Mouse (Mus musculus) neural tube, embryonic 11.5 days (tissue): ENCODE results near the gene Gcm1. TPM values are rescaled to one million over a fixed set of nuclear protein-coding genes. Genes with fewer than 3 reads are reported as not detected.

ENCODE experiments used
- ATAC-seq: fragments of 200-750 bp; cut with Nextera tagmentation; 2 replicates; pipeline ENCODE4 v1.8.0; 2017; ENCODE audit warnings: moderate number of reproducible peaks, mild to moderate bottlenecking, moderate TSS enrichment, moderate library complexity; ENCODE audit not compliant: insufficient read depth, low FRiP score, low TSS enrichment
- DNase-seq: peaks from one replicate; pipeline ENCODE4 v3.0.0-alpha.2; 2015; ENCODE audit warnings: low spot score
- H3K27ac ChIP-seq: fragments of 300-500 bp; sonication (generic); 2 replicates; pipeline ENCODE4 v1.5.1; 2014; ENCODE audit warnings: low read depth, mild to moderate bottlenecking, low read length
- H3K27me3 ChIP-seq: fragments of 300-500 bp; sonication (generic); 2 replicates; pipeline ENCODE4 v1.6.1; 2014; ENCODE audit warnings: mild to moderate bottlenecking, low read length, mixed read lengths; ENCODE audit not compliant: control insufficient read depth, insufficient read depth
- H3K36me3 ChIP-seq: fragments of 300-500 bp; sonication (generic); 2 replicates; pipeline ENCODE4 v1.6.1; 2014; ENCODE audit warnings: mild to moderate bottlenecking, low read length, moderate library complexity, mixed read lengths; ENCODE audit not compliant: control insufficient read depth, insufficient read depth
- H3K4me1 ChIP-seq: fragments of 300-500 bp; sonication (generic); 2 replicates; pipeline ENCODE4 v1.6.1; 2014; ENCODE audit warnings: low read length, mixed read lengths; ENCODE audit not compliant: control insufficient read depth, insufficient read depth
- H3K4me2 ChIP-seq: fragments of 300-500 bp; sonication (generic); 2 replicates; pipeline ENCODE4 v1.6.1; 2014; ENCODE audit warnings: low read depth, mild to moderate bottlenecking, moderate library complexity
- H3K4me3 ChIP-seq: fragments of 300-500 bp; sonication (generic); 2 replicates; pipeline ENCODE4 v1.5.1; 2014; ENCODE audit warnings: low read depth, low read length
- H3K9ac ChIP-seq: fragments of 300-500 bp; sonication (generic); 2 replicates; pipeline ENCODE4 v1.6.1; 2014; ENCODE audit warnings: mild to moderate bottlenecking, low read length
- H3K9me3 ChIP-seq: fragments of 300-500 bp; sonication (generic); 2 replicates; pipeline ENCODE4 v1.6.1; 2016; ENCODE audit warnings: low read length; ENCODE audit not compliant: control insufficient read depth
- WGBS: fragments of 180-500 bp; shearing (Covaris S2); extraction: QIAGEN DNeasy Blood & Tissue Kit; methylation state at CpG from one replicate; pipeline ENCODE4 v1.1.7; 2014; 5-methylcytosine and 5-hydroxymethylcytosine counted together
- polyA plus RNA-seq: library from polyadenylated mRNA; unstranded; fragments of >200 nt; fragmentation: Nextera tagmentation; extraction: Ambion mirVana; gene quantifications from 2 replicates; pipeline ENCODE4 v1.2.1, GENCODE M21; 2014

The Gcm1 gene
- polyA plus RNA-seq, 1 experiment from 2014 or later: not detected

DNA sequence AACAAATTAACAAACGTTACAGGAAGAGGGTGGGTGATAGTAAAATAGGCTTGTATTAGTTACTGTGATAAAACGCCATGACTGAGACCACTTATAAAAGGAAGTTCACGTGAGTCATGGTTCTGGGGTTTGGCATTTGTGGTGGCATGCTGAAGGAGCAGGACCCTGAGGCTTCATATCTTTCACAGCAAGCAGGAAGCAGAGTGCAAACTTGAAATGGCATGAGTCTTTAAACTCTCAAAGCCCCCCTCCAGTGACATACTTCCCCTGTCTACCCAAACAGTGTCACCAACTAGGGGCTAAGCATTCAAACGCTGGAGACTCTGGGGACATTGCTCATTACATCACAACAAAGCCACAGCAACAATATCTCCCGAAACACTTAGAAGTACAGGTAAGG, 49.2 kb downstream of the Gcm1 start:
- H3K9ac ChIP-seq: no peak overlapping the region
- H3K4me1 ChIP-seq: no peaks in the 10 kb centered on the region
- H3K27ac ChIP-seq: no peak overlapping the region
- H3K27me3 ChIP-seq: no peaks in the 10 kb centered on the region
- WGBS: 86% methylated on average over 5 of the region's 5 CpGs
- no peaks in the 10 kb centered on the region for H3K9me3 ChIP-seq
- DNase-seq: no peak
- no peak overlapping the region for H3K4me3 ChIP-seq
- H3K4me2 ChIP-seq: no peak overlapping the region
- no peak for ATAC-seq
- H3K36me3 ChIP-seq: peaks cover 9% of the 10 kb centered on the region

- no peak for DNase-seq
Measured at GRCm38 (mm10) chr9:78101431-78101830, 49.7 kb downstream of the Gcm1 start.

GRCm38 (mm10) chr9:78103965-78104560, 52.3 kb downstream of the Gcm1 start:
- Histone ChIP-seq H3K9ac (no peak overlapping the region), H3K4me2 (no peak overlapping the region), H3K27me3 (no peaks in the 10 kb centered on the region), H3K4me3 (no peak overlapping the region), H3K36me3 (no peaks in the 10 kb centered on the region), H3K27ac (no peak overlapping the region), H3K9me3 (no peaks in the 10 kb centered on the region), H3K4me1 (peaks cover 3% of the 10 kb centered on the region; the same call in 1 of the 2 replicates)
- 90% methylated on average over 8 of the region's 8 CpGs for WGBS
- DNase-seq: no peak
- ATAC-seq: no peak

More at GRCm38 (mm10) chr9:78101431-78101830, 49.7 kb downstream of the Gcm1 start:
- H3K9ac ChIP-seq: no peak overlapping the region
- no peaks in the 10 kb centered on the region for H3K4me1 ChIP-seq
- no peaks in the 10 kb centered on the region for H3K27me3 ChIP-seq
- no peak for ATAC-seq
- H3K9me3 ChIP-seq: no peaks in the 10 kb centered on the region
- H3K27ac ChIP-seq: no peak overlapping the region
- peaks cover 9% of the 10 kb centered on the region for H3K36me3 ChIP-seq
- 76% methylated on average over 4 of the region's 4 CpGs for WGBS
- H3K4me3 ChIP-seq: no peak overlapping the region
- no peak overlapping the region for H3K4me2 ChIP-seq

GRCm38 (mm10) chr9:78104973-78105372, 53.2 kb downstream of the Gcm1 start:
- H3K9me3 ChIP-seq: no peaks in the 10 kb centered on the region
- H3K4me2 ChIP-seq: no peak overlapping the region
- no peak overlapping the region for H3K9ac ChIP-seq
- WGBS: 85% methylated on average over 6 of the region's 6 CpGs
- no peak overlapping the region for H3K4me3 ChIP-seq
- H3K4me1 ChIP-seq: peaks cover 6% of the 10 kb centered on the region; the same call in 1 of the 2 replicates
- no peaks in the 10 kb centered on the region for H3K27me3 ChIP-seq
- no peak for DNase-seq
- no peak overlapping the region for H3K27ac ChIP-seq
- ATAC-seq: no peak
- no peaks in the 10 kb centered on the region for H3K36me3 ChIP-seq

DNA sequence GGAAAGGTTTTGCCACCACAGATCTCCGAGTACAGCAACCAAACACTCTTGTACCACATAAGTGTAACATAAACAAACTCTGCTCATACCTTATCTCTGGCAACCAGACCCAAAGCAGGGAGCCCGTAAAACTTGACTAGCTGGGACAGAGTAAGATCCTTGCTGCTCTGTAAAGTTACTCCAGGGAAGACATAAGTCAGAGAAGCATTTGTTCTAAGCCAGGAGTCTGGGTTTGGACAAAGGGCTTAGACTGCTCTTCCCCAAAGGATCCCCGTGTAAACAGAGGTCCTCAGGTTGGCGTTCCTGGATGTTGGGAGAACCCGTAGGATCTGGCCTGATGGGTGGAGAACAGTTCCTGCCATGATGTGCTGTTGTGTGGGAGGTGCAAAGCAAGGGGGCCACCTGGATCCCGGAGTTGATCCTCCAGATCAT, 53.8 kb downstream of the Gcm1 start:
- Histone ChIP-seq H3K4me1 (peaks cover 6% of the 10 kb centered on the region; the same call in 1 of the 2 replicates), H3K27me3 (no peaks in the 10 kb centered on the region), H3K4me2 (no peak overlapping the region), H3K27ac (no peak overlapping the region), H3K9ac (no peak overlapping the region), H3K9me3 (no peaks in the 10 kb centered on the region), H3K4me3 (no peak overlapping the region), H3K36me3 (no peaks in the 10 kb centered on the region)
- 86% methylated on average over 6 of the region's 6 CpGs for WGBS
- DNase-seq (no peak), ATAC-seq (no peak)

GRCm38 (mm10) chr9:78106821-78107220, 55.1 kb downstream of the Gcm1 start:
- no peaks in the 10 kb centered on the region for H3K27me3 ChIP-seq
- no peaks in the 10 kb centered on the region for H3K9me3 ChIP-seq
- no peak overlapping the region for H3K9ac ChIP-seq
- H3K36me3 ChIP-seq: no peaks in the 10 kb centered on the region
- no peak overlapping the region for H3K4me3 ChIP-seq
- no peak overlapping the region for H3K4me2 ChIP-seq
- peaks cover 6% of the 10 kb centered on the region; the same call in 1 of the 2 replicates for H3K4me1 ChIP-seq
- 74% methylated on average over 4 of the region's 4 CpGs for WGBS
- DNase-seq: no peak
- ATAC-seq: no peak
- H3K27ac ChIP-seq: no peak overlapping the region

- no peak overlapping the region for H3K27ac ChIP-seq
- no peaks in the 10 kb centered on the region for H3K9me3 ChIP-seq
Measured at GRCm38 (mm10) chr9:78107582-78107911, 55.8 kb downstream of the Gcm1 start.

DNA sequence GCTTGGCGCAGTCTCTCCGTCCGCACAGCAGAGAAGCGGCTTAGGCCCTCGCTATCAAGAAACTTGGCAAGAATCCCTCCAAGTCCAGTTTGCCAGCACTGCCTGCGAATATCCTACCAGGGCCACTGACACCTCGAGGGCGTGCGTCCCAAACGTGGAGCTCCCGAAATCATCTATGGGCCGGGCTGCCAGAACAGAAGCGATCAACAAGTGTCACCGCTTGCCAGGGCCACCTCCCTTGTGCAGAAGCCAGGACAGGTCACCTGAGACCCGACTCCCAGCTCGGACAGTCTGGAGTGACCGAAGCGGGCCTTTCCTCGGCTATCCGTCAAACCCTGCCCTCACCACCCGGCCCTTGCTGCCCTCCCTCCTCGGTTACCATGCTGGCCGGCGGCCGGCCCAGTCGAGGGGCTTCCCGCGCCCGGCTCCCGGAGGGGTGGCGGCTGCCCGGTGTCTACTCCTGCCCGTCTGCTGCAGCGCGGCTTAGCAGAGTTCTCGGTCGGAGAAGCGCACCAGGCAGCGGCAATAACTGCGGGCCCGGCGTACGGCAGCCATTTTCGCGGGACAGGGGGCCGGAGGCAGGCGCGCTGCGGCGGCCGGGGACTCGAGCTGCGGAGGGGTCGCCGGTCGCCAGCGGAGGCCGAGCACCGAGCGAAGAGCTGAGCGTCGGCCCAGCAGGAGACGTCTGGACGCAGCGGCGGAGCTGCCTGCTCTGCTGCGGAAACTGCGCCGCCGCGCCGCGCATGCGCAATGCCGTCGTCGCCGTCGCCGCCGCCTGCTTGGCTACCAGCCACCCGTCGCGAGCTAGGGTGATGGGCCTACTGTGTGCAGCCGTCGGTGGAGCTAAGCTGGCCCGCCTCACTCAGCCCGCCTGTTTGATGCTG, 56.4 kb downstream of the Gcm1 start:
- H3K36me3 ChIP-seq: no peaks in the 10 kb centered on the region
- ATAC-seq: peak; percentile 79
- H3K4me2 ChIP-seq: peak overlapping the region; percentile 91
- peak; percentile 88 for DNase-seq
- H3K4me1 ChIP-seq: peaks cover 6% of the 10 kb centered on the region; the same call in 1 of the 2 replicates
- under 1% methylated on average over 88 of the region's 88 CpGs for WGBS
- peak overlapping the region; percentile 86 for H3K9ac ChIP-seq
- H3K27ac ChIP-seq: peak overlapping the region; percentile 80
- no peaks in the 10 kb centered on the region for H3K27me3 ChIP-seq
- H3K4me3 ChIP-seq: peak overlapping the region; percentile 84
- no peaks in the 10 kb centered on the region for H3K9me3 ChIP-seq

More at GRCm38 (mm10) chr9:78107582-78107911, 55.8 kb downstream of the Gcm1 start:
- Histone ChIP-seq H3K27me3 (no peaks in the 10 kb centered on the region), H3K4me1 (peaks cover 6% of the 10 kb centered on the region; the same call in 1 of the 2 replicates), H3K4me2 (peak overlapping the region; percentile 91), H3K9ac (no peak overlapping the region), H3K36me3 (no peaks in the 10 kb centered on the region), H3K4me3 (peak overlapping the region; percentile 84)
- no peak for DNase-seq
- WGBS: 28% methylated on average over 6 of the region's 6 CpGs
- ATAC-seq: no peak
